Mouse (Mus musculus) neural tube, embryonic 12.5 days (tissue): Measurements from ENCODE around the gene Psmb8. TPM values are rescaled to one million over a fixed set of nuclear protein-coding genes. Genes with fewer than 3 reads are reported as not detected.

Experiments used
- ATAC-seq: fragments of 200-750 bp; cut with Nextera tagmentation; 2 replicates; pipeline ENCODE4 v1.8.0; 2017; ENCODE audit warnings: low read depth, mild to moderate bottlenecking, moderate TSS enrichment, moderate library complexity; ENCODE audit not compliant: low FRiP score
- H3K27ac ChIP-seq: fragments of 300-500 bp; sonication (generic); 2 replicates; pipeline ENCODE4 v1.5.1; 2016
- H3K27me3 ChIP-seq: fragments of 300-500 bp; sonication (generic); replicated peaks from 2 replicates; pipeline ENCODE4 v1.6.1; 2016; ENCODE audit warnings: mild to moderate bottlenecking
- H3K36me3 ChIP-seq: fragments of 300-500 bp; sonication (generic); 2 replicates; pipeline ENCODE4 v1.6.1; 2016; ENCODE audit warnings: mild to moderate bottlenecking
- H3K4me1 ChIP-seq: fragments of 300-500 bp; sonication (generic); 2 replicates; pipeline ENCODE4 v1.6.1; 2016
- H3K4me2 ChIP-seq: fragments of 300-500 bp; sonication (generic); replicated peaks from 2 replicates; pipeline ENCODE4 v1.6.1; 2016; ENCODE audit warnings: mild to moderate bottlenecking
- H3K4me3 ChIP-seq: fragments of 300-500 bp; sonication (generic); 2 replicates; pipeline ENCODE4 v1.5.1; 2016
- H3K9ac ChIP-seq: fragments of 300-500 bp; sonication (generic); 2 replicates; pipeline ENCODE4 v1.6.1; 2016; ENCODE audit warnings: mild to moderate bottlenecking
- H3K9me3 ChIP-seq: fragments of 300-500 bp; sonication (generic); 2 replicates; pipeline ENCODE4 v1.6.1; 2016; ENCODE audit warnings: mild to moderate bottlenecking
- WGBS: fragments of 180-500 bp; shearing (Covaris S2); methylation state at CpG from one replicate; pipeline ENCODE4 v1.1.7; 2016; 5-methylcytosine and 5-hydroxymethylcytosine counted together
- polyA plus RNA-seq: library from polyadenylated mRNA; unstranded; fragments of >200 nt; fragmentation: Nextera tagmentation; extraction: Ambion mirVana; gene quantifications from 2 replicates; pipeline ENCODE4 v1.2.1, GENCODE M21; 2016

The Psmb8 gene
- polyA plus RNA-seq, 1 experiment from 2014 or later = 2.3 TPM

DNA sequence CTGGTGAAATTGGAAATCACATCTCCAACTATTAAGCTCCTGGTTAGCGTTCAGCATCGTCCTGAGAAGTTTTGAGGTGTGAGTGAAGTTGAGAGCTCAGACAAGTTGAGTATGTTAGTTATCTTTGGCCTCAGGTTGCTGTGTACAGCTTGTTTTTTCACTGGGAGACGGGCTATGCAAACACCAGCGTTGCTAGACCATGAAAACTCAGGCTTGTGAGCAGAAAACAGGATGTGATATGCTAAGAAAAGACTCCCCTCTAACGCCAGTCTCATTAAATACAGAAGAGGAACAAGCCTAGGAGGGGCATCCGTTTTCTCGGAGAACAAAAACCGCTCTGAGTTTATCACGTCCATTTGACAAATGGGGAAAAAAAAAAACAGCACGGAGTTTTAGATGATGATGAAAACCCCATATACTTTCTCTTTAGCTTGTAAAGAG is 42.1 kb downstream of the Psmb8 start:
- no peak overlapping the region for H3K4me2 ChIP-seq
- no peaks in the 10 kb centered on the region for H3K27me3 ChIP-seq
- no peak for ATAC-seq
- H3K9me3 ChIP-seq = no peaks in the 10 kb centered on the region
- no peak overlapping the region for H3K9ac ChIP-seq
- no peak overlapping the region for H3K27ac ChIP-seq
- WGBS = 81% methylated on average over 10 of the region's 10 CpGs
- H3K36me3 ChIP-seq = no peaks in the 10 kb centered on the region
- H3K4me1 ChIP-seq = no peaks in the 10 kb centered on the region
- H3K4me3 ChIP-seq = no peak overlapping the region

DNA sequence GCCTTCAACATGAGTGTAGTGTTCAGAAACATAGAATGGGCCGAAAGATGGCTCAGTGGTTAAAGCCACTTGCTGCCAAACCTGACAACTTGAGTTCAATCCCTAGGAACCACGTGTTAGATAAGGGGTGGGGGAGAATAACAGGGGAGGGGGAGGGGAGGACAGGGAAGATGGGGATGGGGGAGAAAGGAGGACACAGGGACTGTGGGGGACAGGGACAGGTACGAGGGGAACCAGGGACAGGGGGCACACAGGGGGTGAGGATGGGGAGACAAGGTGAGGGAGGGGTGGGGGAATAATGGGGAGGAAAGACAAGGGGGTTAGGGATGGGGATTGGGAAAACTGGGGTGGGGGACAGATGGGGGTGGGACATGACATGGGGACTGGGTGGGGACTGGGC is 42.8 kb downstream of the Psmb8 start:
- Histone ChIP-seq H3K4me1 (no peaks in the 10 kb centered on the region), H3K4me3 (no peak overlapping the region), H3K27ac (no peak overlapping the region), H3K36me3 (no peaks in the 10 kb centered on the region), H3K9me3 (no peaks in the 10 kb centered on the region), H3K4me2 (no peak overlapping the region), H3K27me3 (no peaks in the 10 kb centered on the region), H3K9ac (no peak overlapping the region)
- no peak for ATAC-seq
- WGBS = 74% methylated on average over 3 of the region's 3 CpGs

DNA sequence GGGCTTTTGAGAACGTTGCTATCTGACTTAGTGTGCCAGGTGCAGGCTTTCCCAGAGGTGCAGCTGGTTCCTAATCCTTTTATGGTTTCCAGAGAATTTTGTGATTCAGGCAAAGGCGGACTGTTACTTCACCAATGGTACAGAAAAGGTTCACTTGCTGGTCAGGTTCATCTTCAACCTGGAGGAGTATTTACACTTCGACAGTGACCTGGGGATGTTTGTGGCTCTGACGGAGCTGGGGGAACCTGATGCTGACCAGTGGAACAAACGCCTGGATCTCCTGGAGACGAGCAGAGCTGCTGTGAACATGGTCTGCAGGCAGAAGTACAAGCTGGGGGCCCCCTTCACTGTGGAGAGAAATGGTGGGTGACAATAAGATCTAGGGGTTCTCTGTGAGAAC is 43.4 kb downstream of the Psmb8 start:
- no peak overlapping the region for H3K4me2 ChIP-seq
- no peak overlapping the region for H3K9ac ChIP-seq
- H3K9me3 ChIP-seq = no peaks in the 10 kb centered on the region
- ATAC-seq = no peak
- H3K27me3 ChIP-seq = no peaks in the 10 kb centered on the region
- H3K4me1 ChIP-seq = no peaks in the 10 kb centered on the region
- WGBS = 86% methylated on average over 6 of the region's 6 CpGs
- H3K4me3 ChIP-seq = no peak overlapping the region
- H3K36me3 ChIP-seq = no peaks in the 10 kb centered on the region
- no peak overlapping the region for H3K27ac ChIP-seq

DNA sequence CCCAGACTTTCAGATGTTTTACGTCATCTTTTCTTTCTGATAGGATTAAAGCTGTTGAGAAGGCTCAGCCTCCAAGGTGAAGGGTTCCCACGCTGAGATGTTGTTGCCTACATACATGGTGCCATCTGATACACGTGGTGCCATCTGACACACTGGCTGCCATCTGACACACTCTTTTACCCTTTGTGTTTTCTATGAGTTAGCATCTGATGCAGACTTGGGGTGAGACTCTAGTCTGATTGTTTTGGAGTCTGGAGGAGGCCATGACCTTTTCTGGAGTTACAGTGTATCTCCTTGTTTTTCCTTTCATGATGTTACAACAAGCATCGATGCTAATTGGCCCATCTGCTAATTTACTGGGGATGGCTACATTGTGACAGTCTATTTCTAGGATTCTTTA is 47.1 kb downstream of the Psmb8 start:
- no peaks in the 10 kb centered on the region for H3K9me3 ChIP-seq
- no peaks in the 10 kb centered on the region for H3K27me3 ChIP-seq
- no peak overlapping the region for H3K4me2 ChIP-seq
- H3K4me3 ChIP-seq = no peak overlapping the region
- H3K27ac ChIP-seq = no peak overlapping the region
- H3K4me1 ChIP-seq = no peaks in the 10 kb centered on the region
- ATAC-seq = no peak
- H3K36me3 ChIP-seq = no peaks in the 10 kb centered on the region
- no peak overlapping the region for H3K9ac ChIP-seq
- 75% methylated on average over 4 of the region's 4 CpGs for WGBS

DNA sequence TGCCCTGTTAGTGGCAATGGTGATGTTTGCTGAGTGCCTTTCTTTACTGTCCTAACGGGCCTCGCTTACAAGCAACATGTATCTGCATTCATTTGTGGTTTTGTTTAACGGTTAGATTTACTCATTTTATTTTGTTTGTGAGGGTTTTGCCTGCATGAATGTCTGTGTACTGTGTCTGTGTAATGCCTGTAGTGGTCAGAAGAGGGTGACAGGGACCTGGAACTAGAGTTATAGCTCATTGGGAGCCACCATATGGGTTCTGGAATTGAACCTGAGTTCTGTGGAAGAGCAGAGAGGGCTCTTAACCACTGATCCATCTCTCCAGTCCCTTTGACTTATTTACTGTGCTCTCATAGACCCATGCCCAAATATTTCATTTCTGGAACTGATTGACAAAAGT is 49.5 kb downstream of the Psmb8 start:
- H3K4me1 ChIP-seq = no peaks in the 10 kb centered on the region
- no peaks in the 10 kb centered on the region for H3K27me3 ChIP-seq
- 84% methylated on average over 3 of the region's 3 CpGs for WGBS
- H3K4me2 ChIP-seq = no peak overlapping the region
- no peaks in the 10 kb centered on the region for H3K36me3 ChIP-seq
- no peak overlapping the region for H3K9ac ChIP-seq
- ATAC-seq = no peak
- no peak overlapping the region for H3K27ac ChIP-seq
- no peaks in the 10 kb centered on the region for H3K9me3 ChIP-seq
- no peak overlapping the region for H3K4me3 ChIP-seq

DNA sequence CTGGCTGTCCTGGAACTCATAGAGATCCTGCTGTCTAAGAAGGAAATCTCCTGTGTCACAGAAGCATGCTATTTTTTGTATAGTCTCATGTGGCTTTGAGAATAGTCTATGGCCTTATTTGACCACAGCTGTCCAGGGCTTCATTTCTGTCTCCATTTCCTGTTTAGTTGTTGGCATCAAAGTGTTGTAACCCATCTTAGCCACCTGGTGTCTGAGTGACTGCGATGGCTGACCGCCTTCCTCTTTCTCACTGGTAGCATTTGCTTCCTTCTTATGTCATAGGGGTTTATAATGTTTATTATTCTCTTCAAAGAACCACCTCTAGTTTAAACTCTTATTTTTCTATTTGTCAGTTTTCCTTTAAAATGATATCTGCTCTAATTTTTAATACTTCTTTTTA is 51.2 kb downstream of the Psmb8 start:
- H3K9ac ChIP-seq = no peak overlapping the region
- H3K27ac ChIP-seq = no peak overlapping the region
- no peaks in the 10 kb centered on the region for H3K36me3 ChIP-seq
- H3K4me1 ChIP-seq = no peaks in the 10 kb centered on the region
- H3K4me3 ChIP-seq = no peak overlapping the region
- no peak overlapping the region for H3K4me2 ChIP-seq
- ATAC-seq = no peak
- H3K9me3 ChIP-seq = no peaks in the 10 kb centered on the region
- no peaks in the 10 kb centered on the region for H3K27me3 ChIP-seq
- 69% methylated on average over 2 of the region's 2 CpGs for WGBS

DNA sequence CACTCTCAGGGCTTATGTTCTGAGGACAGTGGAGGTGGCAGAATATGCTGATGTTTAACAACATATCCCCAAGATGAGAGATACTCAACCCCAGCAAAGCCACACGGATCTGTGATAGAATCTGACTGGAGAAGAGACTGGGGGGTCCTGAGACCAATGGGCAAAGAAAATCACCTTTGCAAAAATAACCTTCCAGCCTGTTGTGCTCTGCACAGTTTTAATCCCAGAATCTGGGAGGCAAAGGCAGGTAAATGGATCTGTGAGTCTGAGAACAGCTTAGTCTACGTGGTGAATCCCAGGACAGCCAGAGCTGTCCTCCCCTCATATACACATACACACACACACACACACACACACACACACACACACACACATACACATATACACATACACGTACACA is 51.8 kb downstream of the Psmb8 start:
- Histone ChIP-seq H3K27me3 (no peaks in the 10 kb centered on the region), H3K9ac (no peak overlapping the region), H3K4me2 (no peak overlapping the region), H3K27ac (no peak overlapping the region), H3K4me1 (no peaks in the 10 kb centered on the region), H3K9me3 (no peaks in the 10 kb centered on the region), H3K4me3 (no peak overlapping the region), H3K36me3 (no peaks in the 10 kb centered on the region)
- WGBS = 45% methylated on average over 3 of the region's 3 CpGs
- no peak for ATAC-seq

DNA sequence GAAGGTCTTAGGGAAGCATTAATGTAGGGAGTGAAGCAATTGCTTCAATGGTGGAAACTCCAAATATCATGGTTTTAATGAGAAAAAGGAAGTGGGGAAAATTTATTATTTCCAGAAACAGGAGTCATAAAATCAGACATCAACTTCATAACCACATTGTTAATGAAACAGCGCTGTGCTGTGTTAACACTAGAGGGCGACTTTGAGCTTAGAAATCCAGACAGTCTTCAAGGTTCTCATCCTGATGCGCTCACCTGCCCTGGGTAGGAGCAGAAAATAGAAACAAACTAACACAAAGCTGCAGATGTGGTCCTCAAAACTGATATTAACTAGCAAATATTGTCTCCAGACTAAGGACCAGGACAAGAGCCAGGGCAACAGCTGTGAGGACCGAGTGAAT is 52.4 kb downstream of the Psmb8 start:
- no peak for ATAC-seq
- WGBS = 22% methylated on average over 4 of the region's 4 CpGs
- no peak overlapping the region for H3K4me2 ChIP-seq

More for the DNA sequence above, 52.4 kb downstream of the Psmb8 start:
- Histone ChIP-seq H3K27ac (no peak overlapping the region), H3K9me3 (no peaks in the 10 kb centered on the region), H3K9ac (no peak overlapping the region), H3K27me3 (no peaks in the 10 kb centered on the region), H3K36me3 (no peaks in the 10 kb centered on the region), H3K4me3 (no peak overlapping the region), H3K4me1 (no peaks in the 10 kb centered on the region)

Other genes starting within 250 kb of the Psmb8 start
- gene B3galt4, start 246.2 kb upstream of the Psmb8 start, polyA plus RNA-seq = 7.9 and 8.3 TPM in 2 replicates
- 66.0 and 66.5 TPM in 2 replicates for gene Vps52, start 241.9 kb upstream of the Psmb8 start, polyA plus RNA-seq
- gene Rps18, start 241.7 kb upstream of the Psmb8 start, polyA plus RNA-seq = 914 and 923 TPM in 2 replicates
- 15.2 and 16.8 TPM in 2 replicates for gene H2-K1, start 197.4 kb upstream of the Psmb8 start, polyA plus RNA-seq
- gene Ring1, start 173.0 kb upstream of the Psmb8 start, polyA plus RNA-seq = 25.9 and 30.7 TPM in 2 replicates
- 61.3 and 70.6 TPM in 2 replicates for gene H2-Ke6, start 169.7 kb upstream of the Psmb8 start, polyA plus RNA-seq
- gene Slc39a7, start 166.0 kb upstream of the Psmb8 start, polyA plus RNA-seq = 172 and 173 TPM in 2 replicates
- gene Rxrb, start 165.9 kb upstream of the Psmb8 start, polyA plus RNA-seq = 65.2 and 69.1 TPM in 2 replicates
- gene Col11a2, start 158.3 kb upstream of the Psmb8 start, polyA plus RNA-seq = 5.7 and 6.3 TPM in 2 replicates
- 0.44 and 0.50 TPM in 2 replicates for gene H2-Oa, start 105.4 kb upstream of the Psmb8 start, polyA plus RNA-seq
- gene H2-DMa, start 78.2 kb upstream of the Psmb8 start, polyA plus RNA-seq = 12.3 and 15.0 TPM in 2 replicates
- gene Brd2, start 75.1 kb upstream of the Psmb8 start, polyA plus RNA-seq = 135 and 141 TPM in 2 replicates
- gene H2-DMb2, start 54.4 kb upstream of the Psmb8 start, polyA plus RNA-seq = 0.17 and 0.23 TPM in 2 replicates
- gene H2-DMb1, start 44.6 kb upstream of the Psmb8 start, polyA plus RNA-seq = 0.23 and 0.47 TPM in 2 replicates
- 1.3 and 1.9 TPM in 2 replicates for gene Tap1, start 10.2 kb upstream of the Psmb8 start, polyA plus RNA-seq
- gene Psmb9, start 10.0 kb upstream of the Psmb8 start, polyA plus RNA-seq = 0.57 and 1.0 TPM in 2 replicates
- 0.89 and 1.7 TPM in 2 replicates for gene Tap2, start 5.8 kb downstream of the Psmb8 start, polyA plus RNA-seq
- gene H2-Ob, start 41.2 kb downstream of the Psmb8 start, polyA plus RNA-seq = not detected in 2 replicates
- gene H2-Ab1, start 60.0 kb downstream of the Psmb8 start, polyA plus RNA-seq = 1.6 and 2.2 TPM in 2 replicates
- 0.16 TPM in 1 of 2 replicates, not detected in the other for gene H2-Aa, start 90.1 kb downstream of the Psmb8 start, polyA plus RNA-seq
- 1.8 and 2.3 TPM in 2 replicates for gene H2-Eb1, start 108.1 kb downstream of the Psmb8 start, polyA plus RNA-seq
- 0.20 TPM in 1 of 2 replicates, not detected in the other for gene H2-Eb2, start 127.9 kb downstream of the Psmb8 start, polyA plus RNA-seq
- gene Btnl2, start 157.1 kb downstream of the Psmb8 start, polyA plus RNA-seq = not detected in 2 replicates
- gene Btnl1, start 179.4 kb downstream of the Psmb8 start, polyA plus RNA-seq = not detected in 2 replicates
- 1.4 and 1.6 TPM in 2 replicates for gene BC051142, start 201.1 kb downstream of the Psmb8 start, polyA plus RNA-seq